Mouse (Mus musculus) lung, postnatal 0 days (tissue): ENCODE data around the gene Nedd8.
A peak's percentile ranks its signal among the peaks of the same experiment; 100 is the strongest.

ENCODE experiments used
- CTCF ChIP-seq: IDR thresholded peaks from 2 replicates; pipeline ENCODE4 v1.5.1; 2016; ENCODE audit warnings: antibody characterized with exemption, mild to moderate bottlenecking
- EP300 ChIP-seq: IDR thresholded peaks from 2 replicates; pipeline ENCODE4 v1.6.1; 2016; ENCODE audit warnings: antibody characterized with exemption, mild to moderate bottlenecking, control low read depth

- no peak for TF ChIP-seq EP300
- TF ChIP-seq CTCF: peak; percentile 35
Measured at GRCm38 (mm10) chr14:55711786-55712185, 39.9 kb upstream of the Nedd8 start.
